Mouse (Mus musculus): ENCODE results near the gene Gm44503. TPM values are rescaled to one million over a fixed set of nuclear protein-coding genes. Genes with fewer than 3 reads are reported as not detected.

Gm44503 gene
- total and polyA plus RNA-seq, 2 experiments from 2014 or later = not detected

DNA sequence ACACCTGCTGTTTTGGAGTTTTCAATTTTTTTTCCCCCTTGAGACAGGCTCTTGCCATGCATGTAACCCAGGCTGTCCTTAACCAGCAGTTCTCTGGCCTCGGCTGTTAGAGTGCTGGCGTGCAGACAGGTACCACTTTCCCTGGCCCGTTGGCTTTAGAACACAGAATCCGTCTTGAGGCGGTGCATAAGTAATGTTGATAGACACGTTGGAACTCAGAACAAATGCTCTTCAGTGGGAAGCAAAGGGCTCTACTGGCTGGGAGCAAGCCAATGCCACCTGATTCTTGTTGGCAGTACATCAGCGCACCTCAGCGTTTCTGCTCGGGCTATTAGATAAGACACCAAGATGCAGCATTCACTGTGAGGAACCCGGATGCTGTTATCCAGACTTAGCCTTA lies 61.2 kb downstream of the Gm44503 start:
- Histone ChIP-seq H3K4me1 (ENCODE audit: insufficient read depth, low read length) (no peaks in the 10 kb centered on the region), H3K27ac (no peak overlapping the region), H3K9me3 (ENCODE audit: low read length) (no peaks in the 10 kb centered on the region), H3K36me3 (ENCODE audit: insufficient read depth, low read length) (peaks cover 49% of the 10 kb centered on the region), H3K9ac (replicated peaks; ENCODE audit: low read length) (no peak overlapping the region), H3K27me3 (ENCODE audit: insufficient read depth, low read length) (no peaks in the 10 kb centered on the region), H3K4me3 (ENCODE audit: low read length) (no peak overlapping the region), H3K4me2 (ENCODE audit: low read depth, low read length) (no peak overlapping the region)
- ATAC-seq (no peak), DNase-seq (ENCODE audit: low spot score) (peak; percentile 9)
- 83% methylated on average over 10 of the region's 10 CpGs for WGBS
- TF ChIP-seq CTCF (IDR thresholded peaks at IDR 0.05; ENCODE audit: low read depth) = no peak

GRCm38 (mm10) chr9:73020566-73021097 lies 62.0 kb downstream of the Gm44503 start:
- no peaks in the 10 kb centered on the region for H3K27me3 ChIP-seq (ENCODE audit: insufficient read depth, low read length)
- H3K4me1 ChIP-seq (ENCODE audit: insufficient read depth, low read length) = no peaks in the 10 kb centered on the region
- TF ChIP-seq CTCF (IDR thresholded peaks at IDR 0.05; ENCODE audit: low read depth) = no peak
- no peak overlapping the region for H3K27ac ChIP-seq
- H3K9me3 ChIP-seq (ENCODE audit: low read length) = no peaks in the 10 kb centered on the region
- no peak overlapping the region for H3K4me3 ChIP-seq (ENCODE audit: low read length)
- no peak for ATAC-seq
- WGBS = 94% methylated on average over 5 of the region's 5 CpGs
- H3K4me2 ChIP-seq (ENCODE audit: low read depth, low read length) = no peak overlapping the region
- H3K36me3 ChIP-seq (ENCODE audit: insufficient read depth, low read length) = peaks cover 48% of the 10 kb centered on the region
- DNase-seq (ENCODE audit: low spot score) = no peak
- H3K9ac ChIP-seq (replicated peaks; ENCODE audit: low read length) = no peak overlapping the region

- TF ChIP-seq CTCF (IDR thresholded peaks at IDR 0.05; ENCODE audit: low read depth) = no peak
- Histone ChIP-seq H3K4me1 (ENCODE audit: insufficient read depth, low read length) (no peaks in the 10 kb centered on the region), H3K36me3 (ENCODE audit: insufficient read depth, low read length) (peaks cover 12% of the 10 kb centered on the region), H3K27me3 (ENCODE audit: insufficient read depth, low read length) (no peaks in the 10 kb centered on the region), H3K9ac (replicated peaks; ENCODE audit: low read length) (no peak overlapping the region), H3K4me3 (ENCODE audit: low read length) (no peak overlapping the region), H3K27ac (peak overlapping the region; percentile 48), H3K9me3 (ENCODE audit: low read length) (no peaks in the 10 kb centered on the region), H3K4me2 (ENCODE audit: low read depth, low read length) (peak overlapping the region; percentile 38)
- 15% methylated on average over 16 of the region's 17 CpGs for WGBS
- ATAC-seq = peak; percentile 88
- peak; percentile 57 for DNase-seq (ENCODE audit: low spot score)
Measured at GRCm38 (mm10) chr9:73025818-73026636, 67.4 kb downstream of the Gm44503 start.

DNA sequence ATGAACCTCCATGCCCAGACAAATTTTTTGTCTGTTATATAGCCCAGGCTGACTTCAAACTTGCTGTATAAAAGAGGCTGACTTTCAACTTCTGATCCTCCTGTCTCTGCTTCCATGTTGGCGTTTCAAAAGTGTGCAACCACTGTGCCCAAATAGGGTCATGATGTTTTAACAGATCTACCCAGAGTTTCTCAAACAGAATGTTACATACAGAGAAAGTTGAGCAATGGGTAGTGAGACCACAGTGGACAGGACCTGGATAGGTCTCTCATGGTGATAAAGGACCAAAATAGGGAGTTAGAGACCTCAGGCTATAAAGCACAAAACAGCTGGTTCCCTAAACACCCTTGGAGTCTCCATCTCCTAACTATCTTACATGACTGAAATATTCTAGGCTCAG lies 71.8 kb downstream of the Gm44503 start:
- Histone ChIP-seq H3K9me3 (ENCODE audit: low read length) (no peaks in the 10 kb centered on the region), H3K9ac (replicated peaks; ENCODE audit: low read length) (no peak overlapping the region), H3K36me3 (ENCODE audit: insufficient read depth, low read length) (peaks cover 16% of the 10 kb centered on the region), H3K4me1 (ENCODE audit: insufficient read depth, low read length) (no peaks in the 10 kb centered on the region), H3K27me3 (ENCODE audit: insufficient read depth, low read length) (no peaks in the 10 kb centered on the region), H3K27ac (no peak overlapping the region), H3K4me2 (ENCODE audit: low read depth, low read length) (no peak overlapping the region), H3K4me3 (ENCODE audit: low read length) (no peak overlapping the region)
- no peak for TF ChIP-seq CTCF (IDR thresholded peaks at IDR 0.05; ENCODE audit: low read depth)
- DNase-seq (ENCODE audit: low spot score) (no peak), ATAC-seq (no peak)
- 88% methylated on average over 1 of the region's 1 CpGs for WGBS

- no peak for ATAC-seq
- Histone ChIP-seq H3K4me2 (ENCODE audit: low read depth, low read length) (no peak overlapping the region), H3K9ac (replicated peaks; ENCODE audit: low read length) (no peak overlapping the region), H3K27me3 (ENCODE audit: insufficient read depth, low read length) (no peaks in the 10 kb centered on the region), H3K9me3 (ENCODE audit: low read length) (no peaks in the 10 kb centered on the region), H3K36me3 (ENCODE audit: insufficient read depth, low read length) (peaks cover 16% of the 10 kb centered on the region), H3K4me1 (ENCODE audit: insufficient read depth, low read length) (no peaks in the 10 kb centered on the region), H3K4me3 (ENCODE audit: low read length) (no peak overlapping the region), H3K27ac (no peak overlapping the region)
- DNase-seq (ENCODE audit: low spot score) = no peak
- no peak for TF ChIP-seq CTCF (IDR thresholded peaks at IDR 0.05; ENCODE audit: low read depth)
- WGBS = 74% methylated on average over 4 of the region's 4 CpGs
Measured at GRCm38 (mm10) chr9:73031421-73031820, 72.8 kb downstream of the Gm44503 start.

- no peak for DNase-seq (ENCODE audit: low spot score)
- Histone ChIP-seq H3K36me3 (ENCODE audit: insufficient read depth, low read length) (peaks cover 15% of the 10 kb centered on the region), H3K9me3 (ENCODE audit: low read length) (no peaks in the 10 kb centered on the region), H3K9ac (replicated peaks; ENCODE audit: low read length) (no peak overlapping the region), H3K27me3 (ENCODE audit: insufficient read depth, low read length) (no peaks in the 10 kb centered on the region), H3K4me2 (ENCODE audit: low read depth, low read length) (no peak overlapping the region), H3K4me1 (ENCODE audit: insufficient read depth, low read length) (no peaks in the 10 kb centered on the region), H3K27ac (no peak overlapping the region), H3K4me3 (ENCODE audit: low read length) (no peak overlapping the region)
- WGBS = 96% methylated on average over 1 of the region's 1 CpGs
- TF ChIP-seq CTCF (IDR thresholded peaks at IDR 0.05; ENCODE audit: low read depth) = peak; percentile 31
- no peak for ATAC-seq
Measured at GRCm38 (mm10) chr9:73033406-73033805, 74.8 kb downstream of the Gm44503 start.
